Mouse (Mus musculus) intestine, postnatal 0 days (tissue): ENCODE results near the gene Ift74. TPM values are rescaled to one million over a fixed set of nuclear protein-coding genes. Genes with fewer than 3 reads are reported as not detected.

ENCODE experiments used
- ATAC-seq: fragments of 200-750 bp; cut with Nextera tagmentation; 2 replicates; pipeline ENCODE4 v1.8.0; 2017; ENCODE audit warnings: mild to moderate bottlenecking, moderate TSS enrichment, moderate library complexity
- H3K27ac ChIP-seq: fragments of 300-500 bp; sonication (generic); 2 replicates; pipeline ENCODE4 v1.5.1; 2014; ENCODE audit warnings: mild to moderate bottlenecking, low read depth, low read length, moderate library complexity
- H3K27me3 ChIP-seq: fragments of 300-500 bp; sonication (generic); replicated peaks from 2 replicates; pipeline ENCODE4 v1.6.1; 2014; ENCODE audit warnings: low read length, mixed read lengths; ENCODE audit not compliant: control insufficient read depth, insufficient read depth
- H3K36me3 ChIP-seq: fragments of 300-500 bp; sonication (generic); 2 replicates; pipeline ENCODE4 v1.6.1; 2014; ENCODE audit warnings: mild to moderate bottlenecking, moderate library complexity; ENCODE audit not compliant: control insufficient read depth, insufficient read depth
- H3K4me1 ChIP-seq: fragments of 300-500 bp; sonication (generic); replicated peaks from 2 replicates; pipeline ENCODE4 v1.6.1; 2014; ENCODE audit warnings: antibody characterized with exemption, low read length, mixed read lengths; ENCODE audit not compliant: control insufficient read depth, insufficient read depth
- H3K4me2 ChIP-seq: fragments of 300-500 bp; sonication (generic); replicated peaks from 2 replicates; pipeline ENCODE4 v1.6.1; 2014; ENCODE audit warnings: low read depth, mild to moderate bottlenecking, moderate library complexity
- H3K4me3 ChIP-seq: fragments of 300-500 bp; sonication (generic); 2 replicates; pipeline ENCODE4 v1.5.1; 2014; ENCODE audit warnings: low read depth, low read length
- H3K9ac ChIP-seq: fragments of 300-500 bp; sonication (generic); 2 replicates; pipeline ENCODE4 v1.6.1; 2014; ENCODE audit warnings: mild to moderate bottlenecking, low read depth, low read length
- H3K9me3 ChIP-seq: fragments of 300-500 bp; sonication (generic); 2 replicates; pipeline ENCODE4 v1.6.1; 2016; ENCODE audit warnings: mixed run types; ENCODE audit not compliant: control insufficient read depth
- CTCF ChIP-seq: sonication (generic); IDR thresholded peaks from 2 replicates; pipeline ENCODE4 v1.5.1; 2016; ENCODE audit warnings: low read depth, mild to moderate bottlenecking, control low read depth, antibody characterized with exemption, moderate library complexity
- WGBS: fragments of 180-500 bp; shearing (Covaris S2); extraction: QIAGEN DNeasy Blood & Tissue Kit; methylation state at CpG from one replicate; pipeline ENCODE4 v1.1.7; 2014; 5-methylcytosine and 5-hydroxymethylcytosine counted together
- microRNA counts: library from miRNA; unstranded; fragments of <30 nt; microRNA quantifications from one replicate; lab custom pipeline; 2016
- microRNA-seq: library from miRNA; unstranded; fragments of <30 nt; microRNA quantifications from one replicate; pipeline ENCODE4, GENCODE M21; 2016
- polyA plus RNA-seq: library from polyadenylated mRNA; unstranded; fragments of >200 nt; fragmentation: Nextera tagmentation; extraction: Ambion mirVana; gene quantifications from 2 replicates; pipeline ENCODE4 v1.2.1, GENCODE M21; 2015

Ift74 gene
- polyA plus RNA-seq, 1 experiment from 2014 or later = 9.9 TPM

DNA sequence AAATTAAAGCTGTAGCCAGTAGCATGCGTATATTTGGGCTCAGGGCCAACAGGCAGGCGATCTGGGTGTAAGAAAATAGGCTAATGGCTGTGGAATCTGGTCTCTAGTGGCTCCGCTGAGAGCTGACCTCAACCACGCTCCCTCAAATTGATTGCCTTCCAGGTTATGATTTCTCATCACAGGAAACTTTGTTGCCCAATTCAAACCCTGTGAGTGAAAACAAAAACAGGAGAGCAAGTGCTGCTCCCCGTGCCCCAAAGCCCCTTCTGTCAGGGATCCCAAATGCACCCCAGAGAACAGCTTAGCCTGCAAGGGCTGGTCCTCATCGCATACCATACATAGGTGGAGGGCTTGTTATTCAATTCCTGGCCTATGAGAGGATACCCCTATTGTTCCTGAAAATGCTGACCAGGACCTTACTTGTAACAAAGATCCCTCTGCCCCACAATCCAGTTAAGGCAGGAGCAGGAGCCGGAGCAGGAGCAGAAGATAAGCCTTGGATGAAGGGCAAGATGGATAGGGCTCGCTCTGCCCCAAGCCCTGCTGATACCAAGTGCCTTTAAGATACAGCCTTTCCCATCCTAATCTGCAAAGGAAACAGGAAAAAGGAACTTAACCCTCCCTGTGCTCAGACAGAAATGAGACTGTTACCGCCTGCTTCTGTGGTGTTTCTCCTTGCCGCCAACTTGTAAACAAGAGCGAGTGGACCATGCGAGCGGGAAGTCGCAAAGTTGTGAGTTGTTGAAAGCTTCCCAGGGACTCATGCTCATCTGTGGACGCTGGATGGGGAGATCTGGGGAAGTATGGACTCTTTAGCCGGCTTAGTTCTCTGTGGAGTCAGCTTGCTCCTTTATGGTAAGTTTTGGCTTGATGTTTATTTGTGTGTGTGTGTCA, 124.8 kb downstream of the Ift74 start, which contains the start of gene Tek:
TSS of gene Tek (plus strand) at position 452 of the 894 bp plus-strand sequence.
- Histone ChIP-seq H3K27ac (peak within 1 kb of the TSS; percentile 21; the same call in 1 of the 2 replicates), H3K4me1 (no peaks in the 10 kb centered on the region), H3K9me3 (no peaks in the 10 kb centered on the region), H3K36me3 (no peaks in the 10 kb centered on the region), H3K27me3 (no peaks in the 10 kb centered on the region), H3K9ac (peak within 1 kb of the TSS; percentile 37; the same call in 1 of the 2 replicates), H3K4me2 (peak within 1 kb of the TSS; percentile 45), H3K4me3 (peak within 1 kb of the TSS; percentile 9)
- 53% methylated on average over 16 of the region's 16 CpGs for WGBS
- no peak for TF ChIP-seq CTCF
- ATAC-seq = no peak

DNA sequence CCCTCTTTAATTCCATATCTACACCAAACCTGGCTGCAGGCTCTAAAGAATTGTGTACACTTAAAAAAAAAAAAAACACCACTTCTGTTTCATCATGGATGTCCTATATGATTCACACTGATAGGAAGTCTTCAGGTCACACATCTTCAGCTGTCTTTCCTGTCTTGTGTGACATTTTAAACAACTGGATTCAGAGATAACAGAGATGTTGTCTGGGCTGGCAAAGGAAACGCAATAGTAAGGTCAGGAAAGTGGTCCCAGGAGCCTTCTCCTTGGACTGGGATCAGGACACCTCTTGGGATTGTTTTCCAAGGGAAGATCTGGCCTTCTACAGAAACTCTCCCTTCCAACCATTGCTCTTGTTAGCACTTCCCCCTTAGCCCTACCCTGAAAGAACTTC, 127.5 kb downstream of the Ift74 start:
- ATAC-seq = no peak
- Histone ChIP-seq H3K4me3 (no peak overlapping the region), H3K4me2 (no peak overlapping the region), H3K36me3 (no peaks in the 10 kb centered on the region), H3K9ac (no peak overlapping the region), H3K27ac (no peak overlapping the region), H3K9me3 (no peaks in the 10 kb centered on the region), H3K27me3 (no peaks in the 10 kb centered on the region), H3K4me1 (no peaks in the 10 kb centered on the region)
- WGBS = 74% methylated on average over 1 of the region's 1 CpGs
- TF ChIP-seq CTCF = no peak

MicroRNAs encoded within 50 kb of the gene (microRNA counts, 519-probe panel; counts per million panel counts)
- microRNA mmu-miR-872 (lab: Ali Mortazavi, UCI) = 3,551 counts per million, percentile 45 among the panel's probes with 10 or more counts

Small RNAs within 50 kb of the gene (microRNA-seq; reads per million reads assigned to microRNA genes)
- gene Mir872 = 1,071 reads per million, percentile 75 among the genes with 10 or more reads in this experiment

Other genes starting within 250 kb of the Ift74 start
- not detected in 2 replicates for gene Gm10306, start 57.9 kb upstream of the Ift74 start, polyA plus RNA-seq
- 9.3 and 9.8 TPM in 2 replicates for gene Caap1, start 57.7 kb upstream of the Ift74 start, polyA plus RNA-seq
- gene Plaa, start 11.2 kb upstream of the Ift74 start, polyA plus RNA-seq = 31.5 and 34.3 TPM in 2 replicates
- 28.9 and 32.5 TPM in 2 replicates for gene Lrrc19, start 35.7 kb downstream of the Ift74 start, polyA plus RNA-seq
- gene Tek, start 124.8 kb downstream of the Ift74 start, polyA plus RNA-seq = 6.1 and 6.3 TPM in 2 replicates